Mouse (Mus musculus) brain, adult 2 months (tissue): ENCODE data around the gene Chkb.

Experiments
- DNase-seq: peaks from one replicate; pipeline ENCODE4 v3.0.0; 2011; ENCODE audit warnings: low read depth, low spot score

Chkb gene

DNA sequence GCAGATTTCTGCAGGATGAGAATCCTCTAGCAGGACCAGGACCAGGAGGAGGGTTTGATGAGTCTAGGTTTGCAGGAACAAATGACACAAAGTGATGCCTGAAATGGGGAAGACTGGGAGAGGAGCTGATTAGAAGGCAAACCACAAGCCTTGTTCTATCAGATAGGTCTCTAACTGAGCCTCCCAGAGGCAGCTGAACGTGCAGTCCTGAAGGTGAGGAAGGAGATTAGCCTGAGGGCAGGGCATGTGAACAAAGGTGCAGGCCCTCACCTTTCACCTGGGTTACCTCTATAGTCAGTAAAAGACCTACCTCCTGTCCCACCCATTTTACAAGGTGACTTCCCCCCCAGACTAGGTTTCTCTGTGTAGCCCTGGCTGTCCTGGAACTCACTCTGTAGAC lies 30.0 kb downstream of the Chkb start:
- DNase-seq: no peak

DNA sequence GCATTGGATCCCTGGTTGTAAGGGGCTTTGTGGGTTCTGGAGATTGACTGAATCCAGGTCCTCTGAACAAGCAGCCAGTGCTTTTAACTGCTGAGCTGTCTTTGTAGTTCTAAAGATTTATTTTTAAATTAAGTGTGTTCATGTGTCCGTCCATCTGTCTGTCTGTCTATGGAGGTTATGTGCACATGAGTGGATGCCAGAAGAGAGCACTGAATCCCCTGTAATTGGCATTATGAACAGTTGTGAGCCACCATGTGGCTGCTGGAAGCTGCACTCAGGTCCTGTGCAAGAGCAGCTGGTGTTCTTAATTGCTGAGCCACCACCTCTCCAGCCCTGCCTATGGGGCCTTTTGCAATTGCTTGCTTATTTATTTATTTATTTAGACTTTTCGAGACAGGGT lies 31.6 kb downstream of the Chkb start:
- peak; percentile 31 for DNase-seq

DNA sequence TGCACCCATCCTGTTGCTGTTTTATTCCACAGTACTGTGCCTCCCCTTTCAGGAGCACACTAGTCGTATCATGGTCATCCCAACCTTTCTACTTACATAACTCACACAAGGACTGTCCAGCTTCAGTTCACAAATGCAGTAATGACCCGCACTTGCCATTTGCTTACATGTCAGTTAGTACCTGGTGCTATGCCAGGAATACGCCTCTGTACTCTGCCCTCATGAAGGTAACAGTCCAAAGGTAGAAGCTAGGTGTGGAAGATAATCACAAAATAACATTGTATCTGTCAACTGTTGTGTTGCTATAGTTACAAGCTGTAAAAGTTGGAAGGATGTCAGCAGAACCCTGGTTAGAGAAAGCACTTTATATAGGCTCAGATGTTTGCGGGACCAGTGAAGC lies 32.8 kb downstream of the Chkb start:
- no peak for DNase-seq

DNA sequence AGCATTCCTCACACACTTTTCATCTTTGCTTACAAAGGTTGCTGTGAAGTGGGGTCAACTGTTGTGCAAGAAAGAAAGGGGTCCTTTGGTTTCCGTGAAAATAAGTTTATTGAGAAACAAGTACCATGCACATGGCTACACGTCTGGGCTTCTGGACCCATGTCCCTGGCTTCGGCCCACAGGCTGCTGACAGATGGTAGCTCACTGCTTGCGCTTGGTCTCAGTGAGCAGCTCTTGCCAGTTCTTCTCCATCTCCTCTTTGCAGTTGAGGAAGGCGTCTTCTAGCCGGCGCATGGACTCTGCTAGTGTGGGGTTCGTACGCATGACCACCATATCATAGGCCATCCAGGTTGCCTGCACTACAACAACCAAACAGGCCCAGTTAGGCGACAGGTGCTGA lies 39.6 kb downstream of the Chkb start:
- peak; percentile 59 for DNase-seq

DNA sequence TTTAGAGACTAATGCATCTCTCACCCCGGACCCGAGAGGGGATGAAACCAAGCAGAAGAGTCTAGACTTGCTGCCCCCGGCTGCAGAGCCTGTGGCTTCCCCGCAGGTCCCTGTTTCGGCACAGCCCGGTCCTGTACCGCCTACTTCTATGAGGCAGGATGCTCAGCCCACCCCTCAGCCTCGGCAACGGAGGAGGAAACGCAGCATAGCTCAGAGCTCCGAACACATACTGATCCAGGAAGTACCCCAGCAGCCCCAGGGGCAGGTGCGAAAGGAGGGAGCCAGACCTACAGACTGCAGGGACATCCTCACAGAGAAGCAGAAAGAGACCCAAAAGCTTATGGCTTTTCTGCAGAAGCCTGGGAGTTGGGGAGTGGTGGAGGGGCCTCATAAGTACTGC lies 42.6 kb downstream of the Chkb start:
- DNase-seq: no peak

DNA sequence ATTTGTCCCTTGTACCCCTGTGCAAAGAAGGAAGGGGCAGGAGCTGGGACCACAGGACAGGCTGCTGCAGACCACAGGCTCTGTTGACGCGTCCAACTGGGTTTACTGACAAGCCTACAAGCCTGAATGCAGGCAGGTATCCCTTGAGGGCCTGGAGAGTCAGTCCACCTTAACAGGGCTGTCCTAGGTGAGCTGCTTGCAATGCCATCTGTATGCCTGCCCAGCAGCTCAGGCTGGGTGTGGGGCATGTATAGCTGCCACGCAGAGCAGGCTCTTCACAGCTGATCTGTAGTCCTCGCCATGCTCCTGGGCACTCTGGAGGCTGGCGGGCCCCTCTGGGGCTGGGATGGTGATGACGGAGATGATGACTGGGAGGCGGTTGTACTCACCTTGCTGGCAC lies 45.1 kb downstream of the Chkb start, which contains the start of gene Klhdc7b:
TSS of gene Klhdc7b (plus strand) at position 301 of the 400 bp plus-strand sequence.
- DNase-seq: no peak

DNA sequence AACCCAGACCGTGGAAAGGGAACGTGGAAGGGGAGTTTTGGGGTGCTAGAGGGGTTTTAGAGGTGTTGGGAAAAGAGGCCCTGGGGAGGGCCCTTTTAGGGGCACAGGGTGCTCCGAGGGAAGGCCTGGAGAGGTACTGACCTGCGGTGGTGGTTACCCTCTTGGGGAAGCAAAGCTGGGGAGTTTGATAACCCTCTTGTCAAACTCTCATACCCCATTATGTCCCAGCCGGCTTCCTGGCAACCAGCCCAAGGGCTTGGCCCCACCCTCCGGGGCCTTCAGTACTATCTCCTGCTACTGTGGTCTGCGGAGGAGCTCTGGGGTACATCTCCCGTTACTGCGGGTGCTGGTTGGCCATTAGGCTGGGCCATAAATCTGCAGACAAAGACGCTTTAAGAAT lies 50.3 kb downstream of the Chkb start:
- no peak for DNase-seq

DNA sequence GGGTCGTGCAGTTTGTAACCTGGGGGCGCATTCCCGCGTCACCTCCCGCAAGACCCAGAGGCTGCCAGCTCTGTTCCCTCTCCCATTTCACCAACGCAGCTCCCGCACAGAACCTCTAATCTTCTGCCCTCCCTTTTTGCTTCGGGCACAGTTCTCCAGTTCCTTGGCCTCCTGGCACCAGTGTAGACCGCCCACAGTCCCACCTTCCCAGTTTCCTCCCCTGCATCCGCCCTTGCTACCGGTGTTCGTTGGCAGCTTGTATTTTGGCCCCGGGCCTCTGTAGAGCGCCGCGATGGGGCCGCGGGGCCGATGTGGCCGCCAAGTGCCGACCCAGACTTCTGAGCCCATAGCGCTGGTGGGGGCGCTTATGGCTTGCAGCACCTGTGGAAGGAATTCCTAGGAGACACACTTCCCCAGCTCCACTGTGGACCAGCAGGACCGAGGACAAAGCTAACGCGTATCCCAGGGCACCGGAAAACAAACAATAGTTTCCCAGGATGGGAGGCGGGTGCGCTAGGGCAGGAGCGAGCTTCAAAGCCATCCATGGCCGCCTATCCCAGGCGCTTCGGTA lies 50.8 kb downstream of the Chkb start, which contains the start of gene Odf3b:
TSS of gene Odf3b (minus strand) at position 452 of the 571 bp plus-strand sequence.
- DNase-seq: peak; percentile 90

DNA sequence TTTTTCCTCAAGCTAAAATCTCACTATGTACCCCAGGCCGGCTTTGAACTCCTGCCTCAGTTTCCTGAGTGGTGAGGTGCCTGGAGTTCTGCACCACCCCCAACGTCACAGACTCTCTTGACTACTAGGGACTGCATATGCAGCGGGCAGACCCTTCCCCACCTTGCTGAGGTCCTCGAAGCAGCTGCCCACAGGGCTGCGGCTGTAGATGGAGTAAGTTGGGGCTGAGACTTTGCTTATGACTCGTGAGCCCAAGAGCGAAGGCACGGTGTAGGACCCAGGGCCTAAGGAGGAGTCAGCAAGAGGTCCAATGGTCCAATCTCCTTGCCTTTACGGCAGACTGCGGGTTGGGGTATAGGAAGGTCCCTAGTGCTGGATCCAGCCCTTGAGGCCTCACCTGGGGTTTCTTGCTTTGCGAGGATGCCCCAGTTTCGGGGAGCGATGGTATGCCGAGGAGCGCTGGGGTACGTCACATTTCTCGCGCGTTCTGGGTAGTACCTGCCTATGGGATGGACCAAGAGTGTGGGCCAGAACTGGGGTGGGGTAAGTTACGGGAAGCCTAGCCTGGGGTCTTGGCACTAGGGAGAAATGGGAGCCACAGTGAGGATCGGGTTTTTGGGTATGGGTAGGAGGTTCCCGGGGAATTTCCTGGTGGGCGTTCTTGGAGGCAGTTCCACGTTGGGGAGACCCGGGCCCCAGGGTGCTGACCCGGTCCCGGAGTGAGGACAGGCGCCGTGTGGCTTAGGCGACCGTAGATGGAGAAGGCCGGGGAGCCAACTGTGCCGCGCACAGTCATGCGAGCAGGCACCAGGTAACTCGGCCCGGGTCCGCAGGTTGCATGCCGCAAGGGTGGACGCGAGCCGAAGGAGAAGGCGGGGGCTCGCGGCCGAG lies 51.5 kb downstream of the Chkb start:
- DNase-seq: peak; percentile 50

DNA sequence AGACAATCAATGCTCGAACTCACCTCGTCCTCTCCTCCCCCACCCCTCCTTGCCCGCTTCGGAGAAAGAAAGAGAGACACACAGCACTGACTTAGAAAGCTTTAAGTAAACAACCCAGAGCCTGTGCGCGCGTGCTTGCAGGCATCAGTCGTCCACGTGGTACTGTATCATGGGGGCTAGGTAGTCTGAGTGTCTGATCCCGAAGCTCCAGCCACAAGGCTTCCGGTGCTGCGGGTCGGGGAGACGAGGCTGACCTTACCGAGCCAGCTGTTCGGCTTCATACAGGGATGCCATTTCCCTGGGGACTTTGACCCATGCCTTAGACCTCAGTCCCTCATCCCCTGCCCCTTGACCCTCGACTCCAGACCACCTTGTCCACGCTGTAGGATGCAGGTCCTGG lies 52.3 kb downstream of the Chkb start:
- DNase-seq: no peak

DNA sequence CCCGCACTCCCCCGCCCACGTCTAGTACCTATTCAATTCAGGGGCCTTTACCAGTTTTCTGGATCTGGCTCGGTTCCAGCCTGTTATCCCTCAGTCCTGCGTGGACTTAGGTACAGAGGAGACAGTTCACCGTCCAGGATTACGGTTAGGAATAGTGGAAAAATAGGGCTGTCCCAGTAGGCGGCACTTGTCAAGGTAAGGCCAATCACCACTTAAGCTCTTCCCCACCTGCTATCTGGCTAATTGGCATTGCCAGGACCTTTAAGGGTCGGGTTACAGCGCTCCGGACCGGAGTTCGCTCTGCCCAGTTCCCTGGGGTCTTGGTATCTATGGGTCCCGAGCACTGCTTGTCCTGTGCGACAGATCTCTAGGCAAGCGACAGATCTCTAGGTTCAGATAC lies 52.8 kb downstream of the Chkb start, which contains the start of gene Tymp:
TSS of gene Tymp (minus strand) at position 83 of the 400 bp plus-strand sequence.
- DNase-seq: no peak
